Mouse (Mus musculus) adipose tissue, adult 10 weeks (tissue): ENCODE measurements around the gene Psip1. TPM values are rescaled to one million over a fixed set of nuclear protein-coding genes. Genes with fewer than 3 reads are reported as not detected.

Source experiments
- polyA plus RNA-seq: library from polyadenylated mRNA; stranded (reverse); fragments of 350-450 nt; fragmentation: Illumina TruSeq; extraction: RNeasy Lipid Tissue Mini Kit (QIAGEN cat#74804); gene quantifications from one replicate; pipeline ENCODE4 v1.2.3, GENCODE M21; 2014; ENCODE audit warnings: low read depth, low replicate concordance

Psip1 gene
- polyA plus RNA-seq: 51.9 TPM

GRCm38 (mm10) chr4:83486117-83486901, at the start of gene Psip1:
Gene Psip1, minus strand, starts transcription at chr4:83486459.

GRCm38 (mm10) chr4:83524843-83525689, 38.8 kb upstream of the Psip1 start, which contains the start of gene Ccdc171:
Gene Ccdc171, plus strand, starts transcription at chr4:83525545.

GRCm38 (mm10) chr4:83417160-83417819, 69.0 kb downstream of the Psip1 start, which contains the start of gene Snapc3:
Gene Snapc3, plus strand, starts transcription at chr4:83417724.

Other genes starting within 250 kb of the Psip1 start
- 5.1 TPM for gene Ttc39b, start 162.2 kb downstream of the Psip1 start, polyA plus RNA-seq
- 15.2 TPM for gene Snapc3, start 68.7 kb downstream of the Psip1 start, polyA plus RNA-seq
- 2.4 TPM for gene Ccdc171, start 39.1 kb upstream of the Psip1 start, polyA plus RNA-seq